Mouse (Mus musculus): Measurements from ENCODE around the gene Atf7ip.

DNA sequence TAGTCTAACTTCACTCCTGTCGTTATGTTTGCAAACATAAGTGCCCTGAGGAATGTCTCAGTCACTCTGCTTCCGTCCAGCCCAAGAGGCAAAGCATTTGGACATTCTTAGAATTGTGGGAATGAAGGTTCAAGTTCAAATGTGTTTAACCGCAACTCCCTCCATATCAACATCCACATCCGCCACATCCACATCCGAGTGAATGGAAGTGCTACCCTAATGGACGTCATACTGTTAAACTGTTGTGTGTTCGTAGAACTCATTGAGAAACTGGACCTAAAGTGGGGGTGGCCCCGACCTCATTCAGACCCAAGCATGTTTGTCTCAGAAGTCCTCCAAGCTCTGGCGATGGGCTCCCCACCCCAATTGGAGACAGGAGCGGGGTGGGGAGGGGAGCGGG, 149.8 kb downstream of the Atf7ip start:
- TF ChIP-seq CTCF (conservative IDR thresholded peaks at IDR 0.05; ENCODE audit: low read length) = no peak
- TF ChIP-seq POU5F1 (IDR thresholded peaks at IDR 0.05; ENCODE audit: borderline replicate concordance, low read length) = no peak
